Mouse (Mus musculus) cerebellum, adult 9-10 months (tissue): ENCODE data around the gene Ky.

Experiments
- DNase-seq: peaks from one replicate; pipeline ENCODE4 v3.0.0; 2022

The Ky gene

GRCm38 (mm10) chr9:102553781-102554180 is 48.2 kb downstream of the Ky start:
- no peak for DNase-seq

- no peak for DNase-seq
Measured at GRCm38 (mm10) chr9:102558463-102558862, 52.9 kb downstream of the Ky start.

GRCm38 (mm10) chr9:102572888-102573287 is 67.3 kb downstream of the Ky start:
- no peak for DNase-seq

- DNase-seq, result no peak
Measured at GRCm38 (mm10) chr9:102577480-102577879, 71.9 kb downstream of the Ky start.

- DNase-seq, result no peak
Measured at GRCm38 (mm10) chr9:102581921-102582469, 76.4 kb downstream of the Ky start.

- DNase-seq, result no peak
Measured at GRCm38 (mm10) chr9:102587347-102587746, 81.8 kb downstream of the Ky start.

GRCm38 (mm10) chr9:102594667-102595393 is 89.3 kb downstream of the Ky start:
- no peak for DNase-seq
